Mouse (Mus musculus): ENCODE results near the gene Rpl18.

DNA sequence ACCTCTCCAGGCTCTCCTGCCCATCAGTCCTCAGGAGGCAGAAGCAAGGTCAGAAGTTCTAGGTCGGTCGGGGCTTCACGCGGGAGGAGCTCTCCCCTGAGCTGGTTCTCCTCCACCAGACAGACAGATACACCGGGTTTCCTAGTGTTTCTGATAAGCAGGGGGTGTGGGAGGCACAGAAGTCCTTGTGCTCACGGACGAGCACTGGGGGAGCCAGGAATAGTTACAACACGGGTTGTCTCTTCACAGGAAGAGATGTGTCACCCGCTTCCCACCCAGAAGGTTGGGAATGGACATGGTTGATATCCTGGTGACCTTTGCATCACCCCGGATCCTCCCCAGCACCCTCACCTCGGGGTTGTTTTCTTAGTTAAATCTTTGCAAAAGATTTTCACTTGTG, 25.5 kb upstream of the Rpl18 start:
- TF ChIP-seq CTCF (IDR thresholded peaks at IDR 0.05; ENCODE audit: insufficient read depth, low read length) (no peak), POLR2A (IDR thresholded peaks at IDR 0.05; ENCODE audit: borderline replicate concordance, extremely low read depth, low read depth, low read length) (no peak)

All from lung, adult 2 months (tissue).